Mouse (Mus musculus): ENCODE measurements at regions not wholly inside any gene's neighbourhood (a gene's known extent, or its start where the extent isn't known, plus 50 kb on each side); places are given as distances from the start of the nearest gene placed in this dataset.
"Not testable (repeated sequence)": the region's sequence is repeated elsewhere in the genome, so short reads cannot be mapped to it uniquely, and the experiment has no call there.

DNA sequence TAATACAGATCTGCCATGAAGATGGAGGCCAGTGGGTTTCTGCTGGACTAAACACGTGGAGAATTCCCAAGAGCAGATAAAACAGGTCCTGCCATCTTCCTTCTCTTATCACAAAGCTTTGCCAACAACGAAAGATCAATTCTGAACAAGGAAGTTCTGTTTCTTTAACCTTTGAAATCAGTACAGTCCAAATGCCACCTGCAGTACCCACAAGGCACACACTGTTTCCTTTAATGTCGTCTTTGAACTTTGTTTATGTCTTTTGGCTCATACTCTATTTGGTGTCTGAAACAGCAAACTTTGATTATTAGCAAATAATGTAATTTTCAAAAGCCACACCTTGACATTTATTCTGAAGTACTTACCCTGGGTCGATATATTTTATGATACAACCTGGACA is 536.5 kb downstream of the Bckdhb start:
- no peak for DNase-seq

DNA sequence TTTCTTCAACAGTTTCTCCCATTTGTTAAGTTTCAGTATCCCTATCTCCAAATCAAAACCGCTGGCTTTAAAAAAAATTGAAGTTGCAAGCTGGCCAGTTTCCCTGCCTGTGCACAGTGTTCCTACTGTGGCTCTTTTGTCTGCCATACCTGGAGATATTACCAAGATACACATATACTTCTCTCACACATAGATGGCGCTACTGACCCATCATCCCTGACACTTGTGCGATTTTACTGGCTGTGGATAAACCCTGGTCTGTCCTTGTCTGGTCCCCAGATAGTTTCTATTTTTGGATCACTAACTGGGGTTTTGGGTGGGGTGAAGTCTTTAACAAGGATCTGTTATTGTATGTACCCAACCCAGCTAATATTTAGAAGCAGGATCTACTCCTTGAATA is 541.8 kb downstream of the Bckdhb start:
- DNase-seq = peak; percentile 35

DNA sequence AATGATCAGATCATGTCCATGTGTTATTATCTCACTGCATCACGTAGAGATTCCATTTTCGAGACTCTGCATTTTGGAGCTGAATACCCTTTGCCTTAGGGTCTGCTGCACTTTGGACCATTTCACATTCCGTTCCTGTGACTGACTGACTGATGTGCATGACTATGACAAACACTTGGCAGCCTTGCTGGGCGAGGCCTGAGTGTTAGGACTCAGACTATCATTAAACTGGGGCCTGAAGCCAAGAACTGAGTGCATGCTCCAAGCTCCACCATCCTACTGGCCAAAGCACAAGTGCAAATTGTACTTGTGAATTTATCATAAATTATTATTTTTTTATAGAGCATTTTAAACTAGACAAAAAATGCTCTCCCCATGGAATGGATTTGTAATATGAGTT is 547.8 kb downstream of the Bckdhb start:
- DNase-seq = peak; percentile 7

DNA sequence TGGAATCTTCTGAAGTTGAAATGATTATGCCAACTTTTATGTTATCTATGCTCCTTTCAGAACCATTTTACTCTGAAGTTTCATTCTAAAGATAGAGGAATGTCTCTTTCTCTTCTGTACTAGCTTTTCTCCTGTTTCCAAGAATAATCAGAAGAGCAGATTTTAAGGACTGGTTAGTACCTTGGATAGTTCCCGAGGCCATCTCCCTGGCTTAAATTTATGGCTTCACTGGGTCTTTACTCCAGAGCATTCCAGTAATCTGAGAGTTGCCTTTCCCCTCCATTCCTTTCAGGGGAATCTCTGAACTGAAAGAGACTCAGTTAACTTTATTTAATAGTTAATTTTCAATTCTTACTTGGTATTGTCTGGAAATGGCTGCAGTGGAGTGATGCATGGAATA is 551.0 kb downstream of the Bckdhb start:
- no peak for DNase-seq

DNA sequence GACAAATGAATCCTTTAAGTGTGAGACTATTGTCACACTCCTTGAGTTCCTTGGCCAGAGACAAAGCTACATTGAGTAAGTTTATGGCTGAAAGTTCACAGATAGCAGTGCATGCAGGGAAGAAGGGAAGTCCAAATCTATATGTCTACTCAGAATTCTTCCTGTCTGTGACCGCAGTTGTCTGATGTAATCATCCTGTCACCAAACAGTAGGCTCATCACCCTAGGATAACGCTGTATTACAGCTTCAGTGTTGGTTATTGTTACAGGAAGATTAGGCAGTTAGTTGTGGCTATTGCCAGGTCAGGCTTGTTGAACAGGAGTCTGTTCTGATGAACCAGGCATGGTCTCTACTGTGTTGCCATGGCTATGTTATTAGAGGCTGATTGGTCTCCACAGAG is 574.6 kb downstream of the Bckdhb start:
- DNase-seq = no peak

DNA sequence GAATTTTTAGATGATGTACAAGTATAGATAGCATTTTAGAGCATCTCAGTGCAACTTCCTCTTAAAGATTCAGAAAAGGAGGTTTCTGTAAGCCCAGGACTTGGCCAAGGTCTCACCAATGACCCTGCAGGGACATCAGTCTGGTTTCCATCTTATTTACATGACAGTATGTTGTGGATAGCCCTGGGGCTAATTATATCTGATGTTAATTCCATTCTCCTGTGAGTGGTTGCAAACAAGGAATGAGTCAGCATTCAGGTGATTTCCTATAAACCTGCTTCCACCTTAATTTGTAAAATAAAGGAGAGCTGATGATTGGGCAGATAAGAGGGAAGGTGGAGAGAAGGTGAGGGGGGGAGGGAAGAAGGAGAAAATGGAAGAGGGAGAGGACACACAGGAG is 578.0 kb downstream of the Bckdhb start:
- not testable (repeated sequence) for DNase-seq

DNA sequence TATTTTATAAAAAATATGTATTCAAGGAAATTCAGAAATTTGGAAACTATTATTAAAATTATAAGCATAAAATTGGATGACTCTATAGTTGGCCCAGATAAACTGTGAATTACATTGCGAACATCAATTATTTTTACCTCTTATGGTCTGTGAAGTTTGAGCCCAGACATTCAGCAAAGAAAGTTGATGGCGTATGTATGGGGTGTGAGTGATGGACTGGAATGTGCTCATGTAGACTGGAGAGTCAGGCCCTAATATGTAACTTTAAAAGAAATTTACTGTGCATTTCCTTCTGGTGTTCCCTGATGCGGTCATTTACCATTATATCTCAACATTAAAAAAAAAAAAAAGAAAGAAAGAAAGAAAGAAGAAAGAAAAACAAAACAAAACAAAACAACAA is 592.1 kb downstream of the Bckdhb start:
- DNase-seq = no peak

DNA sequence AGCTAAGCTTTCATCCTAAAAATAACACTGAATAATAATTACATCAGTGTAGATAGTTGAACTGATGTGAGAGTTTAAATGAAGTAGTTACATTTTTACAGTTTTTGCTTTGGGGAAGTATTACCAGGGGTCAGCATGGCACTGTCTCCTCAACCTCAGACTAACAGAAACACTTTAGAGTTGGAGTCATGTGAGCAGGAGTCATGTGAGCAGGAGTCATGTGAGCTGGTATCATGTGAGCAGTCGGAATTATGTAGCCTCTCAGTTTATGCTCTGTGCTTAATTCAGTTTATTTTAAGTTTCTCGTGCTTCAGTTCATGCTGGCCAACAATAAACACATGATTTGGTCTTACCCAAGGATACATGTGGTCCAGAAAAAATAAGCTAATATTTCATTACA is 620.5 kb downstream of the Bckdhb start:
- no peak for DNase-seq

DNA sequence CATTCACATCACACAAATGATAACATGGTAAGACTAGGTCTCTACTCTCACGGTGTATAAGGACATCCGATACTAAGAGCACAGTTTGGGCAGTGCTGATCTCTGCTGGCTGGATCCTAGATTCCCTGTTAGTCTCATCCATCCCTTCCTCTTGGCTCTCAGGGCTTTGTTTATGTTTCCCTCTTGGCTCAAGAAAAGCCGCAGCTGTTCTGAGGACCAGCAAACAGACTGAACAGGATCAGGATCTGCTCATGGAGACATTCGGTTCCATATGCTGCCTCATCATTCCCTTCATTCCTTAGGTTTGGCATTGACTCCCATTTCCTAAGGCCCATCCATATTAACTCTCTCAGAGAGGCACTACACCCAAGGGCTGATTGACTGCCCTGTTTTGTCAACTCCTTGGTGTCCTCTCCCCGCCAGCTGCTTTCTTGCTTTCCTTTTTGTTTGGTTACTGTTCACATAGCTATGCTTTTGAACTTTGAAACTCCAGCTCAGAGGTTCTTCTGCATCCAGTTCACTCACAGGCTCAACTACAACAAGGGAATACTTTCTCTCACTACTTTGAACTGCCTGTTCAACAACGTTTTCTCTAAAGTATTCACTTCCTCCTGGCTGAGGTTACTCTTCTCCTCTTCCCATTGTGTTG is 623.2 kb downstream of the Bckdhb start:
- peak; percentile 12 for DNase-seq

DNA sequence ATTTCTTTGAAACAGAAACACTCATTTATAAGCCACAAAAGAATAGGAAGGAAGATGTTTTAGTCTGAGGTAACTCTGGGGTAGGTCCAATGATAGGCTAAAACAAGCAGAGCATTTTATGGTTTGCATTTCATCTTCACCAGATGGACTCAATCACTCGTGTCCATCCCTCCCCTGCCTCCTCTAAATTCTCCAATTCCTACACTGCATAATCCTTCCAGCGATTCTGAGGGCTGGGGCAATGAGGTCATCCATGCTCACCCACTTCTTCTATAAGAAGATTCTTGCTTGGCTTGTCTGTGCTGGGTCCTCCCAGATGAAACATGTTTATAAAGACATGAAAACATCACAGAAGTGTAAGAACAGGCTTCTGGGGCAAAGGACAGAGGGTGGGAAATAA is 630.3 kb downstream of the Bckdhb start:
- DNase-seq = no peak

DNA sequence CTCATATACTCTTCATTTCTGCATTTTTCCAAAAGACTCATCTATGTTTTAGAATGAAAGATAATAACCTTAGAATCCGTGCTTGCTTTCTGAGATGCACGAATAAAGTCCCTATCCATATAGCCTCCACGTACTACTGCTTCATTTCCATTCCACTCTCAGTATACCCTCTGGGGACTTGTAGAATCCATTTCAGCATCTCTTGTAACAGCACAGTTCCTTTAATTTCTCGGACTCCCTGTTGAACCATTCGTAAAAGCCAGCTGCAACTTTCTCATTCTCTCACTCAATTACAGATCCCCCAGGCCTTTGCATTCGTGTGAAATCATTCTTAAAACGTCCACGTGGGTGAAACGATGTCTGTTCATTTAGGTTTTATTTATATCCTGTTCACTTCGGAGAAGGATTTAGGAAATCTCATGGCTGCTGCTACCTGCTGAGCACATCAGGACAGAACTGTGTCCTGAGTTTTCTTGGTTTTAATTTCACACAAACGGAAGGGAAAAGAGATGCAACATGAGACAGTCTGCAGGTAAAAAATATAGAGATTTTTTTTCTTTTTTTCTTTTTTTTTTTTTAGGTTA is 631.4 kb downstream of the Bckdhb start:
- no peak for DNase-seq

DNA sequence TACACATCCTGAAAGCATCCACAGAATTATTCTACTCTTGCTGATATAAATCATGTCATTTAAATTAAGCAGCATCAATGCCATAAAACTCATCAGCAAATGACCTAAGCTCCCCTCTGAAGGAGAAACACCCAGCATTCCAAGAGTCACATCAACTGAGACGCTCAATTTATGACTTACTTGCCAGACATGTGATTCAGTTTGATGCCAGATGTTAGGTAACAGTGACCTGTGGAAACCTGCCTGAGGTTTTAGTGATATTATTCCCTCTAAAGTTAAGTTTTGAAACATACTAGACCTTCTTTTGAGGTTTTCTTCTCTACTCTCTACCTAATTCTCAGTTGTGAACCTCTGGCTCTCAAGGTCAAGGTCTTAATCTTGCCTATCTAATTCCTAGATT is 633.4 kb downstream of the Bckdhb start:
- DNase-seq = no peak

DNA sequence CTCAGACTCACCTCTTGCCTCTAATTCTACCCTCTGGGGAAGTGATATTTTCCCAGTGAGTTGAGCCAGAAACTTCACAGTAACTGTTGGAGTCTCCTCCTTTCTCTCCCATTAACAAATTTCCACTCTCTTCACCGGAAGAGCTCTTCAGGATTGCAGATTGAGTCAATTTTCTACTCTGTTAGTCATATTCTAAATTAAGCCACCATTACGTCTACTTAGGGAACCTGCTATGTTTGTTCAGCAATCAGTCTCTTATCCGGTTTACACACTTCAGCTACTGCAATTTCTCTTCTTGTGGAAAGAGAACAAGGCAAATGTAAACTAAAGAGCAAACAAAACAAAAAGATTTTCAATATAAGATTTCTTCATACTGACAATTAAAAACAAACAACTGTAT is 644.6 kb downstream of the Bckdhb start:
- no peak for DNase-seq

DNA sequence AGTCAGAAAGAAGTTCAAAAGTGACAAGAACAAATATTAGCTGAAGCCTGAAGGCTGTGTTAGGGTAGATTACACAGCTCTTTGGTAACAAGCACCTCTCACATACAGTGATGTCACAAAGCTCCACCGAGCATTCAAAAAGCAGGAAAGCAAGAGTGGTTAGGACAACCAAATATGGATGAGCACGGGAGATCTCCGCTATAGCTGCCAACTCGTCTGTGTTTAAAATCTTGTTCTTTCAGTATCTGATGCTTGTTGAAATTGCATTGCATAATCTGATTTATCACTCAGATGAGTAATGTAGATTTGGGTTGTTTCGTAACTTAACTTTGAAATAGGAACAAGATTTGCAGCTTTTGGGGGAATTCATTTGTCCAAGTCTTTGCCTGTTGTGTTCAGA is 652.8 kb downstream of the Bckdhb start:
- DNase-seq = no peak

DNA sequence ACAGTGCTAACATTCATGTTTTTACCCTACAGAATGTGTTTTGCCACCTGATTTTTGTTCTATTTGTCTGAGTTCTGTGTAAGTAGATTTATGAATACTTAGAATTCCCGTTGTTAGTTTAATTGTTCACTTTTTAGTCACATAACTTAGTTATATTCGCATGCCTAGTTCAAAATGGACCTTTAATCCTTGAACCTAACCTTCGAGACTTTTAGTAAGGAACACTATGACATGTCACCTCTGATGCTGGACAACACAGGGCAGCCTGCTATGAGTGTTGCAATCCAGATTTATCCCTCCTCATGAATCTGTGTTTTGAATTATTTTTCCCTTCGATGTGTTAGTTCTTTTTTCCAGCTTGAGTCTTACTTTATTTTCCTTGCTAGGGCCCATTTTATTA is 662.8 kb downstream of the Bckdhb start:
- no peak for DNase-seq

DNA sequence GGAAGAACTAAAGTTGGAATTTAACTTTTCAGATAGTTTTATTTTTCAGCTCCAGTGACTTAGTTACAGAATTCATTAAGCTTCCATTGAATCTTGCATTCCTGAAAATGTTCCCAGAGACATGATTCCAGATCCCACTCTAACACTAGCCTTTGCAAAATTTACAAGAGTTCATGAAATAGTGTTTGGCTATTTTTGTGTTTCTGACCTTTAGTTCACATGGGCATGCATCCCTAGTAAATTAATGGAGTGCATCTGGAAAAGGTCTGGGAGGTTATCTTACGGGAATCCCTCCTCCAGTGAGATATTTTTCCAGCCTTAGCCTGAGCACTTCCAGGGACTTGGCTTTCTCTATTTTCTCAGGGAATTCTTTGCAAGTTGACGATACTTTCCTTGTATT is 669.8 kb downstream of the Bckdhb start:
- no peak for DNase-seq

Measured in lung, postnatal 14 days (tissue).